Mouse (Mus musculus): Measurements from ENCODE around the gene Metap1d.

Metap1d gene

GRCm38 (mm10) chr2:71545882-71546639 is 93.0 kb downstream of the Metap1d start:
- DNase-seq = peak; percentile 36

- peak; percentile 59 for DNase-seq
Observed at GRCm38 (mm10) chr2:71546640-71547071, 93.6 kb downstream of the Metap1d start, which contains the start of gene Dlx2. Dlx2 (minus strand) TSS chr2:71546754.

- peak; percentile 81 for DNase-seq
Observed at GRCm38 (mm10) chr2:71547829-71548228, 94.8 kb downstream of the Metap1d start.

GRCm38 (mm10) chr2:71550330-71550729 is 97.3 kb downstream of the Metap1d start:
- DNase-seq = no peak

- DNase-seq = no peak
Observed at GRCm38 (mm10) chr2:71551704-71552103, 98.6 kb downstream of the Metap1d start.

GRCm38 (mm10) chr2:71556071-71556470 is 103.0 kb downstream of the Metap1d start:
- no peak for DNase-seq

GRCm38 (mm10) chr2:71566466-71566865 is 113.4 kb downstream of the Metap1d start:
- no peak for DNase-seq

GRCm38 (mm10) chr2:71573736-71574135 is 120.7 kb downstream of the Metap1d start:
- DNase-seq = no peak
